Mouse (Mus musculus) intestine, embryonic 15.5 days (tissue): ENCODE measurements around the gene Rhox3a. TPM values are rescaled to one million over a fixed set of nuclear protein-coding genes. Genes with fewer than 3 reads are reported as not detected.
"Not testable (repeated sequence)": the region's sequence is repeated elsewhere in the genome, so short reads cannot be mapped to it uniquely, and the experiment has no call there.

Experiments
- ATAC-seq: fragments of 200-750 bp; cut with Nextera tagmentation; 2 replicates; pipeline ENCODE4 v1.8.0; 2017; ENCODE audit warnings: moderate TSS enrichment, moderate library complexity
- H3K27ac ChIP-seq: fragments of 300-500 bp; sonication (generic); 2 replicates; pipeline ENCODE4 v1.5.1; 2015; ENCODE audit warnings: mild to moderate bottlenecking, inconsistent platforms
- H3K27me3 ChIP-seq: fragments of 300-500 bp; sonication (generic); replicated peaks from 2 replicates; pipeline ENCODE4 v1.6.1; 2015; ENCODE audit warnings: inconsistent platforms
- H3K36me3 ChIP-seq: fragments of 300-500 bp; sonication (generic); 2 replicates; pipeline ENCODE4 v1.6.1; 2015; ENCODE audit warnings: inconsistent platforms
- H3K4me1 ChIP-seq: fragments of 300-500 bp; sonication (generic); replicated peaks from 2 replicates; pipeline ENCODE4 v1.6.1; 2015; ENCODE audit warnings: inconsistent platforms
- H3K4me2 ChIP-seq: fragments of 300-500 bp; sonication (generic); replicated peaks from 2 replicates; pipeline ENCODE4 v1.6.1; 2015; ENCODE audit warnings: mild to moderate bottlenecking, inconsistent platforms
- H3K4me3 ChIP-seq: fragments of 300-500 bp; sonication (generic); replicated peaks from 2 replicates; pipeline ENCODE4 v1.5.1; 2015; ENCODE audit warnings: inconsistent platforms
- H3K9ac ChIP-seq: fragments of 300-500 bp; sonication (generic); 2 replicates; pipeline ENCODE4 v1.6.1; 2015; ENCODE audit warnings: inconsistent platforms
- H3K9me3 ChIP-seq: fragments of 300-500 bp; sonication (generic); 2 replicates; pipeline ENCODE4 v1.6.1; 2016; ENCODE audit warnings: inconsistent platforms
- WGBS: fragments of 180-500 bp; shearing (Covaris S2); methylation state at CpG from one replicate; pipeline ENCODE4 v1.1.7; 2015; 5-methylcytosine and 5-hydroxymethylcytosine counted together
- polyA plus RNA-seq: library from polyadenylated mRNA; unstranded; fragments of >200 nt; fragmentation: Nextera tagmentation; extraction: Ambion mirVana; gene quantifications from 2 replicates; pipeline ENCODE4 v1.2.1, GENCODE M21; 2015

The Rhox3a gene
- not detected in 2 replicates for polyA plus RNA-seq

GRCm38 (mm10) chrX:37249619-37250018, at the start of gene Rhox3a:
Gene Rhox3a, plus strand, starts transcription at chrX:37249919.
- 86% methylated on average over 1 of the region's 3 CpGs for WGBS
- not testable (repeated sequence) for H3K9me3 ChIP-seq, H3K9ac ChIP-seq, ATAC-seq, H3K27me3 ChIP-seq, H3K4me2 ChIP-seq, H3K4me1 ChIP-seq, H3K27ac ChIP-seq, H3K36me3 ChIP-seq, H3K4me3 ChIP-seq

- Histone ChIP-seq H3K4me2 (no peak within 1 kb of the TSS), H3K27ac (no peak within 1 kb of the TSS), H3K36me3 (no peaks in the 10 kb centered on the region), H3K9me3 (no peaks in the 10 kb centered on the region), H3K9ac (no peak within 1 kb of the TSS), H3K27me3 (no peaks in the 10 kb centered on the region), H3K4me3 (no peak within 1 kb of the TSS), H3K4me1 (no peaks in the 10 kb centered on the region)
- WGBS: 87% methylated on average over 10 of the region's 10 CpGs
- no peak for ATAC-seq
Observed at GRCm38 (mm10) chrX:37210941-37211340, 38.8 kb upstream of the Rhox3a start, which contains the start of gene Gm9. Gene Gm9, minus strand, starts transcription at chrX:37211041.

DNA sequence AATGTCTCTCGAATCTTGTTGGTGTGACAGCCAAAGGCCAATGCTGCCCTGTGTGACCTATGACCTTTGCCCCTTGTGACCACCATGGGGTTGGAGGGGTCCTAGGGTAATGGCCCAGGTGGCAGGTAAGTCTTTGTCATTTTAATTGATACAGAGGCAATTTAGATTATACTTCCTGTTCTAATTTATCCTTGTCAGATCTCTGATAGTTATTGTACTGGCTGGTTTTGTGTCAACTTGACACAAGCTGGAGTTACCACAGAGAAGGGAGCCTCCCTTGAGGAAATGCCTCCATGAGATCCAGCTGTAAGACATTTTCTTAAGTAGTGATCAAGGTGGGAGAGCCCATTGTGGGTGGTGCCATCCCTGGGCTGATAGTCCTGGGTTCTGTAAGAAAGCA, 27.6 kb upstream of the Rhox3a start, which contains the start of gene Rhox1:
TSS of gene Rhox1 (minus strand) at position 101 of the 400 bp plus-strand sequence.
- not testable (repeated sequence) for H3K9ac ChIP-seq, H3K36me3 ChIP-seq, H3K4me2 ChIP-seq, H3K4me3 ChIP-seq, H3K9me3 ChIP-seq, H3K27me3 ChIP-seq, H3K27ac ChIP-seq, H3K4me1 ChIP-seq, ATAC-seq
- WGBS: 84% methylated on average over 1 of the region's 1 CpGs

GRCm38 (mm10) chrX:37244676-37245075, 5.0 kb upstream of the Rhox3a start, which contains the start of gene Rhox2a:
Gene Rhox2a, plus strand, starts transcription at chrX:37244976.
- not testable (repeated sequence) for H3K4me2 ChIP-seq, H3K4me1 ChIP-seq, H3K27me3 ChIP-seq, H3K9me3 ChIP-seq, H3K9ac ChIP-seq, H3K36me3 ChIP-seq, ATAC-seq, H3K27ac ChIP-seq, H3K4me3 ChIP-seq
- 100% methylated on average over 1 of the region's 9 CpGs for WGBS

GRCm38 (mm10) chrX:37265038-37265437, 15.3 kb downstream of the Rhox3a start, which contains the start of gene Rhox4a:
Gene Rhox4a, plus strand, starts transcription at chrX:37265338.
- H3K4me2 ChIP-seq, H3K9me3 ChIP-seq, H3K27me3 ChIP-seq, H3K4me1 ChIP-seq, H3K4me3 ChIP-seq, H3K36me3 ChIP-seq, H3K27ac ChIP-seq, H3K9ac ChIP-seq, ATAC-seq: not testable (repeated sequence)
- WGBS: 96% methylated on average over 11 of the region's 19 CpGs

Other genes with a start within 250 kb of the Rhox3a start
- gene Sowahd, start 201.1 kb upstream of the Rhox3a start, polyA plus RNA-seq: not detected in 2 replicates
- 517 and 629 TPM in 2 replicates for gene Rpl39, start 164.5 kb upstream of the Rhox3a start, polyA plus RNA-seq
- gene Upf3b, start 139.6 kb upstream of the Rhox3a start, polyA plus RNA-seq: 18.3 TPM in 2 replicates
- 11.4 and 12.3 TPM in 2 replicates for gene Nkap, start 123.1 kb upstream of the Rhox3a start, polyA plus RNA-seq
- gene Akap14, start 81.1 kb upstream of the Rhox3a start, polyA plus RNA-seq: 0.11 TPM in 1 of 2 replicates, not detected in the other
- 385 and 424 TPM in 2 replicates for gene Ndufa1, start 58.8 kb upstream of the Rhox3a start, polyA plus RNA-seq
- gene Rnf113a1, start 58.7 kb upstream of the Rhox3a start, polyA plus RNA-seq: 8.3 and 9.3 TPM in 2 replicates
- gene Gm9, start 38.9 kb upstream of the Rhox3a start, polyA plus RNA-seq: not detected in 2 replicates
- not detected in 2 replicates for gene Rhox1, start 27.7 kb upstream of the Rhox3a start, polyA plus RNA-seq
- not detected in 2 replicates for gene Rhox2a, start 4.9 kb upstream of the Rhox3a start, polyA plus RNA-seq
- not detected in 2 replicates for gene Rhox4a, start 15.4 kb downstream of the Rhox3a start, polyA plus RNA-seq
- gene Rhox3a2, start 130.1 kb downstream of the Rhox3a start, polyA plus RNA-seq: not detected in 2 replicates
- not detected in 2 replicates for gene Rhox4a2, start 140.9 kb downstream of the Rhox3a start, polyA plus RNA-seq
- gene Rhox2b, start 162.1 kb downstream of the Rhox3a start, polyA plus RNA-seq: not detected in 2 replicates
- gene Rhox4b, start 182.6 kb downstream of the Rhox3a start, polyA plus RNA-seq: not detected in 2 replicates
- gene Rhox2c, start 203.8 kb downstream of the Rhox3a start, polyA plus RNA-seq: not detected in 2 replicates
- gene Rhox3c, start 208.7 kb downstream of the Rhox3a start, polyA plus RNA-seq: not detected in 2 replicates
- gene Rhox4c, start 230.4 kb downstream of the Rhox3a start, polyA plus RNA-seq: not detected in 2 replicates
- gene Rhox2d, start 243.5 kb downstream of the Rhox3a start, polyA plus RNA-seq: not detected in 2 replicates